14 mouse cellular contexts compared by ENCODE assay signal in the genomic region with DNA sequence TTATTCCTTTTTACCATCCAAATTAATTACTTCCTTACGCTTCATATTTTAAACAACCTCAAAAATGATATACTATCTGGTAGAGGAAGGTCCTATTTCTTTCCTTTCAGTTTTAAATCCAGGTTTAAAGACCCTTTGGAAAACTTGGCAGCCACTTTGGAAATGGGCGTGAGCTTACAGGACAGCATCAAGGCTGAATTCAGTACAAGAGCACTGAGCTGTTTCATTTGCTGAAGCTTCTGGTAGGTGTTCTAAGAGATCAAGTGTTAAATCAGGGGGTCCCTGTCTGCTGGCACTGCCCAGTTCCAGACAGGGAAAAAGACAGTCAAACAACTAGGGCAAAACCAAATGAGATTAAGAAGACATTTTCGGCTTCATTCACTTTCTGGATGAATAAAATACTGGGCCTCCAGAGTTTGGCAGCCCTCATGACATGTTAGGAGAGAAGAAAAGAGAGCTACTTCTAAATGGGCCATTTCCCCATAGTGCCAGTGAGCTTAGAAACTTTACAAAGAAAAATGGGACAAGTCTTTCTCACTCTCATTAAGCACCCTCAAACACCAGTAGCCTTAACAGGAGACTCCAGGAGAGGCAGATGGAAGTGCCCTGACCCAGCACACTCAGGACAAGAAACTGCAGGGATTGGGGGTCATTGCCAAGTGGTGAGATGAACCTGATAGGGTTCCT.
DNase-seq lines count a peak whose midpoint lies in the region; ATAC-seq and TF ChIP-seq lines count a peak whose summit lies in the region.
"Had no signal": no experiment of that assay in that cellular context is flagged by ENCODE, and none has a peak within 500 bp of the region (broad histone marks: within the 10 kb centered on the region; RNA-seq: fewer than 3 reads in every experiment).

No protein-coding gene starts in this region.

- TF ChIP-seq CTCF in layer of hippocampus, adult 2 months (conservative IDR thresholded peaks at IDR 0.05) = no peak

- H3K4me2 ChIP-seq in forebrain, embryonic 14.5 days (ENCODE audit: low read length) = no peak overlapping the region
- H3K4me2 ChIP-seq: midbrain, embryonic 13.5 days had no signal

- H3K27ac ChIP-seq in forebrain, embryonic 14.5 days (ENCODE audit: low read depth, low read length) = no peak overlapping the region; the same call in 1 of the 2 replicates
- H3K27ac ChIP-seq in forebrain, embryonic 10.5 days = no peak overlapping the region
- peak overlapping the region; percentile 63 for H3K27ac ChIP-seq in layer of hippocampus, adult 2 months
- H3K27ac ChIP-seq: kidney, postnatal 0 days; macrophage; midbrain, embryonic 13.5 days had no signal

- ATAC-seq in forebrain, embryonic 14.5 days = no peak; the same call in 1 of the 2 replicates
- ATAC-seq: intestine, embryonic 16.5 days; midbrain, embryonic 13.5 days had no signal

- peak; percentile 34 for DNase-seq in forebrain, embryonic 14.5 days (ENCODE audit: low spot score)
- DNase-seq in forebrain, embryonic 10.5 days (ENCODE audit: extremely low spot score, low spot score) = no peak
- peak in 1 of 2 experiments; percentile 19 for DNase-seq in layer of hippocampus, adult 2 months (ENCODE audit: low spot score in 2 of 2)
- no peak for DNase-seq in layer of hippocampus, adult 9-10 months (ENCODE audit: low spot score)
- DNase-seq in 3134 (ENCODE audit: extremely low read depth, insufficient read length, low spot score) = peak; percentile 54
- peak; percentile 14 for DNase-seq in brain, adult 2 months (ENCODE audit: low read depth, low spot score)
- no peak for DNase-seq in ovary, postnatal 14 days (ENCODE audit: low spot score)
- DNase-seq in layer of hippocampus, adult 9-11 months = no peak
- DNase-seq: lung, adult 2 months; thymus, postnatal 36 days had no signal

- H3K4me1 ChIP-seq in forebrain, embryonic 14.5 days (ENCODE audit: control insufficient read depth, insufficient read depth, low read length) = no peaks in the 10 kb centered on the region
- H3K4me1 ChIP-seq in forebrain, embryonic 10.5 days = no peaks in the 10 kb centered on the region
- H3K4me1 ChIP-seq: midbrain, embryonic 13.5 days had no signal

- no peaks in the 10 kb centered on the region for H3K27me3 ChIP-seq in forebrain, embryonic 14.5 days (replicated peaks; ENCODE audit: control insufficient read depth, insufficient read depth, low read length)
- H3K27me3 ChIP-seq in forebrain, embryonic 10.5 days (ENCODE audit: poor library complexity, severe bottlenecking) = no peaks in the 10 kb centered on the region
- H3K27me3 ChIP-seq: midbrain, embryonic 13.5 days had no signal

- no peak overlapping the region for H3K4me3 ChIP-seq in forebrain, embryonic 14.5 days (ENCODE audit: low read depth, low read length)
- no peak overlapping the region for H3K4me3 ChIP-seq in forebrain, embryonic 10.5 days
- no peak overlapping the region for H3K4me3 ChIP-seq in layer of hippocampus, adult 2 months
- H3K4me3 ChIP-seq: midbrain, embryonic 13.5 days had no signal

- H3K36me3 ChIP-seq in forebrain, embryonic 14.5 days (ENCODE audit: control insufficient read depth, insufficient read depth, low read length) = no peaks in the 10 kb centered on the region
- no peaks in the 10 kb centered on the region for H3K36me3 ChIP-seq in forebrain, embryonic 10.5 days (replicated peaks)
- H3K36me3 ChIP-seq: midbrain, embryonic 13.5 days had no signal

- H3K9ac ChIP-seq in forebrain, embryonic 14.5 days (ENCODE audit: low read length) = no peak overlapping the region
- H3K9ac ChIP-seq: midbrain, embryonic 13.5 days had no signal

- no peaks in the 10 kb centered on the region for H3K9me3 ChIP-seq in forebrain, embryonic 14.5 days (replicated peaks; ENCODE audit: control insufficient read depth, low read length)
- H3K9me3 ChIP-seq in forebrain, embryonic 10.5 days = no peaks in the 10 kb centered on the region
- H3K9me3 ChIP-seq: midbrain, embryonic 13.5 days had no signal

- WGBS in forebrain, embryonic 14.5 days = 74% methylated on average over 3 of the region's 3 CpGs
- 88% methylated on average over 3 of the region's 3 CpGs for WGBS in forebrain, embryonic 10.5 days

Comparison
In these comparisons a context has a peak if more than half of its experiments do, and no peak if none do; other contexts are left out.
1. DNase-seq: peak in forebrain, embryonic 14.5 days (single experiment), 3134 (single experiment) and brain, adult 2 months (single experiment); none in forebrain, embryonic 10.5 days (single experiment), layer of hippocampus, adult 9-10 months (single experiment), ovary, postnatal 14 days (single experiment) and layer of hippocampus, adult 9-11 months (single experiment).